Mouse (Mus musculus) layer of hippocampus, adult 9-11 months (tissue): ENCODE data around the gene Drg1.
"Not testable (repeated sequence)": the region's sequence is repeated elsewhere in the genome, so short reads cannot be mapped to it uniquely, and the experiment has no call there.

Experiments used
- DNase-seq: peaks from one replicate; pipeline ENCODE4 v3.0.0; 2022

Drg1 gene

GRCm38 (mm10) chr11:3206783-3207182 lies 59.4 kb downstream of the Drg1 start:
- no peak for DNase-seq

- DNase-seq: no peak
These were observed 61.0 kb downstream of the Drg1 start for GRCm38 (mm10) chr11:3205207-3205606.

GRCm38 (mm10) chr11:3203771-3204170 lies 62.4 kb downstream of the Drg1 start:
- DNase-seq: no peak

DNA sequence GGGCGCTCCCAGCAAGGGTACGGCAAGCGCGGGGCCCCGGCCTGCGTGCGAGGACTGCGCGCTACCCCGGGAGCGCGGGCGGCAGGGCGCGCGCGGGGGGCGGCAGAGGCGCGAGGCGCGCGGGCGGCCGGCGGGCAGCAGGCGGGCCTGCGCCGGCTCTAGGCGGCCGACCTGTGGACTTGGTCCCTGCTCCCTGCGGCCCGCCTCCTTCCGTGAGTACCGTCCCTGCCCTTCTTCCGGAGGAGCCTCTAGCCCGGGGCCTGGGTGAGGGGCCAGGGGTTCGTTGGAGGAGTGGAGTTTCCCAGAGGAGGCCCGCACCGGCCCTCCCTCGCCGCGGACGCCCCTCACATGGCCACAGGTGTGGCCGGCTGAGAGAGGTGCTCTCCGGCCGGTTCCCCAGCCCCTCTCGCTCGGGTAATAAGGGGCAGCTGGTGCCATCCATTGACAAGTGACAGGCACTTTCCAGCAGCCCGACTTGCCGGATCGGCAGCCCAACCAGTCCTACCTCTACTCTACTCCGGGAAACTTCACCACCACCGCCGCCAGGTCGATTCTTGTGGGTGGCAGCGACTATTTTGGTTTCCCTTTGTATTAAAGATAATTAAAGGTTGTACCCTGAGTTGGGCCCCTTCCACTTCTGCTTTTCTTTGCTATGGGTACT lies 63.3 kb downstream of the Drg1 start:
- DNase-seq: peak; percentile 22

DNA sequence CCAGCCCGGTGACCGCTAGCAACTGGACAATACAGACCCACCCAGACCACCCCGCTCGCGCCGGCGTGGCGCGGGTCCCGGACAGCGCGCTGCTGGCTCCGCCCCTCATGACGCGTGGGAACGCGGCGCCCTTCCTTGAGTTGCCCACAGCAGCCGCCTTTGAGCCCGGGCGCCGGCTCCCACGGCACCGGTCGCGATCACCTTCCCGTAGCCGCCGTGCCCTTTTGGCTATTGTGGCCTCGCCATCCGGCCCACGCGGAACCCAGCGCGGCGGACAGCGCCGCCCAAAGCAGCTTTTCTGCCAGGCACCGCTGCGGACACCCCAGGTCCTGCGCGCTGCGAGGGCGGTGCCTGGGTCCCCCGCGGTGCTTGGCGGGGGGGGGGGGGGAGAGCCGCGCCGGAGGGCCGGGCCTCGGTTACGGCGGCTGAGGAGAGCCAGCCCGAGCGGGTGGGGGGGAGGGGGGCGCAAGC lies 63.9 kb downstream of the Drg1 start, which contains the start of gene Eif4enif1:
Gene Eif4enif1 (plus strand): TSS at position 162 of the 471 bp plus-strand sequence.
- peak; percentile 91 for DNase-seq

- DNase-seq: no peak
These were observed 64.6 kb downstream of the Drg1 start for GRCm38 (mm10) chr11:3201326-3202230.

DNA sequence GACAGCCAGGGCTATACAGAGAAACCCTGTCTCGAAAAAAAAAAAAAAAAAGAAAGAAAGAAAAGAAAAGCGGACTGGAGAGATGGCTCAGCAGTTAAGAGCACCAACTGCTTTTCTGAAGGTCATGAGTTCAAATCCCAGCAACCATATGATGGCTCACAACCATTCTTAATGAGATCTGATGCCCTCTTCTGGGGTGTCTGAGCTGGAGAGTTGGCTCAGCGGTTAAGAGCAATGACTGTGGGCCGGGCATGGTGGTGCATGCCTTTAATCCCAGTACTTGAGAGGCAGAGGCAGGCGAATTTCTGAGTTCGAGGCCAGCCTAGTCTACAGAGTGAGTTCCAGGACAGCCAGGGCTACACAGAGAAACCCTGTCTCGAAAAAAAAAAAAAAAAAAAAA lies 65.6 kb downstream of the Drg1 start:
- DNase-seq: not testable (repeated sequence)

DNA sequence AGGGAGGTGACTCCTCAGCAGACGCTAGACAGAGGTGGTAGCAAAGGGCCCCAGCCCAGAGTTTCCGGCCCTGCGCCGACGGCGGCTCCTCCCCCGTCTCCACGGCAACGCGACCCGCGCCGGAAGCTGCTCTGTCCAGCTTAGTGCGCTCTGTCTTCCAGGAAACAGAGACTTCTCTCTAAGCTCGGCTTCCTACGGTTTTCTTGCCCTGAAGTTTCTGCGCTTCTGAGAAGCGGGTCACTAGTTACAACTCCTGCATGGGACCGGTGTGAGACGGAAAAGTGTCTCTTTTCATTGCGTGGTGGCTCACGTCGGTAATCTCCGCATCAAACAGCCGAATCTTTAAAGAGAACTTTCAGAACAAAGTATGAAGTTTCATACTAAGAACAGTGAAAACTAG lies 72.9 kb downstream of the Drg1 start, which contains the start of gene Sfi1:
Gene Sfi1 (minus strand): TSS at position 101 of the 400 bp plus-strand sequence.
- DNase-seq: no peak

GRCm38 (mm10) chr11:3182707-3183106 lies 83.5 kb downstream of the Drg1 start:
- not testable (repeated sequence) for DNase-seq

DNA sequence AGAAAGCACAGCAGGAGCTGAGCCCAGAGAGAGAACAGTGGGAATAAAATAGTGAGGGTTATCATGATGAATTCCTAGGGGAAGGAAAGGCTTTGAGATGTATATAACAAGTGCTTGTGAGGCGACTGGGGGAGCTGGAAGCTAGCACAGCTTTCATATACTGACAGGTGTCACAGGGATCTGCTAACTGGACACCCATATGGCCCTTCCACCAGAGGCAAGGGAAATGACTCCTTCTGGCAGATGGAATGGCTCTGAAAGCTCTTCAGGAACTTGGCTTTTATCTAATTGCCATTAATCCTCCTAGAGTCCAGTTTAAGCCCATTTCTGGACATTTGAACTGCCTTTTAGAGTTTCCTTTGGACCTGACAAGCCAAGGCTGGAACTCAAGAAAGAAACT lies 84.2 kb downstream of the Drg1 start:
- DNase-seq: not testable (repeated sequence)

DNA sequence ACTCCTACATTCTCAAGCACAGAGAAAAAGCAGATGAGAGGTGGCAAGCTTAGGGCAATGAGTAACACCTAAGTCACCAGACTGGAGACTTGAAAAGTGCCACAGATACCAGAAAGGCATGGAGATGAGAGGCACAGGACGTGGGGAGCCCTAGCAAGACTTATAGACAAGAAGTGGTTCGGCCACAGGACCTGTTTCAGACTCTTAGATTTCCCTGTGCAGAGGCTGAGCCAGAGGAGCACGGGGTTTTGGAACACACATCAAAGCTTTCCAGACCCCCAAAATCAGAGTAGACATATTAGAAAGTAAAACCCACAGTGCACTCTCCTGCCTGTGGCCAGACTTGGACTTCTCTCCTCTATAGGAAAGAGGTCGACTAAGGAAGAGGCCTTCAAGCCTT lies 85.0 kb downstream of the Drg1 start:
- DNase-seq: peak; percentile 81

DNA sequence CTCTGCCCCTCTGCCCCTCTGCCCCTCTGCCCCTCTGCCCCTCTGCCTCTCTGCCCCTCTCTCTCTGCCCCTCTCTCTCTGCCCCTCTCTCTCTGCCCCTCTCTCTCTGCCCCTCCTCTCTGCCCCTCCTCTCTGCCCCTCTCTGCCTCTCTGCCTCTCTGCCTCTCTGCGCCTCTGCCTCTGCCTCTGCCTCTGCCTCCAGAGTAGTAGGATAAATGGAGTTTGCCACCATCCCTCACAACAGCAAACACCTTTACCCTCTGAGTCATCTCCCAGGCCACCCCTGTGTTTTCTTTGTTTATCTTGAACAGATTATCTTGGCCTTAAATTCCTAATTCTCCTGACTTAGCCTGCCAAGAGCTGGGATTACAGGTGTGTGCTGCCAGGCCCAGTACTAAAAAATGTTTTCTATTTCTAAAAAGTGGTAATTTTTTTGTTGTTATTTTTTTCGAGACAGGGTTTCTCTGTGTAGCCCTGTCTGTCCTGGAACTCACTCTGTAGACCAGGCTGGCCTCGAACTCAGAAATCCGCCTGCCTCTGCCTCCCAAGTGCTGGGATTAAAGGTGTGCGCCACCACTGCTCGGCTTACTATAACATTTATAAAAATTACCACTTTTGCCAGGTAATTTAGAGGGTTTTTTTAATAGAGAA lies 85.6 kb downstream of the Drg1 start:
- DNase-seq: not testable (repeated sequence)

DNA sequence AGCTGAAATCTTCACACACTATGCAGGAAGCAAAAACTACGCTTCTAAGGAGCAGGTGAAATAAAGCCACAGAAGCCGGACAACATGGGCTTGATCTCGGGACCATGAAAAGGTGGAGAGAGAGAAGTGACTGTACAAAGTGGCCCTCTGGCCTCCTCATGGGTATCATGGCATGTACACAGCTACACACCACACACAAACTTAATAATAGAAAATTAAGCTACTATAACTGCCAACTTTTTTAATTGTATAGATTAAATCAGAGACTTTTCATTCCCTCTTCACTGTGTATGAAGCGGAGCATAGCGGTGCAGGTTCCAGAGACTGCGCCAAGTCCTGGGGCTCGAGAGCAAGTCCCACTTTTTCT lies 86.5 kb downstream of the Drg1 start:
- not testable (repeated sequence) for DNase-seq

DNA sequence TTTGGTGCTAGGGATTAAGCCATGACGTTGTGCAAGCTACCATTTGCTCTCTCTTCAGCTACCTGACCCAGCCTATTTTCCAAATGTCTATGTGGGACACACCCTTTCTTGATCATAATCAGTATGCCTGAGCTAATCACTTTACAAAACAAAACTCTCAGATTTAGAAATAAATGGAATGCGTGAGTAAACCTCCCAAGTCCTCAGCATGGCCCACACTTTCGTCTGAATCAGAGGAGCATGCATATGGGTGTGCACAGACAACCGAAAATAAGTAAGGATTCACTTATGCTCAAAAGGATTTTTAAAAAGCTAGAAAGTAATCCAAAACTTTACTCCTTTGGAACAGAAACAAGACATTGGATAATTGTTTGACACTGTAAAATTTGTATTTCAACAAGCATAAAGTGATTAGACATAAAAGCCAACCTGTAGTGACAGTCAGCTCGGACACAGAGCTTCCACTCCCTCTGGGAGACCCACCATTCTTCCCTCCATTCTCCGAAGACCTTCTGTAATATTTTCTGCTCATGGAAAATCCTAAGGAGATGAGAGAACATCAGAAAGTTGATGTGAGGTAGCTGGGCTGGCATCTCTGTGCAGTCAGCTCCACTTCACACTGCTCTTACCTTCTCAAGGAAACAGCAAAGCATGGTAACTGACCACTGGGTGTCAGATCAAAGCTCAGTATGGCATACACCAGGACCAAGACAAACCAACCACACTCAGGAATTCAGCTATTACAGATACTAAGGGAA lies 87.1 kb downstream of the Drg1 start:
- DNase-seq: not testable (repeated sequence)

GRCm38 (mm10) chr11:3173425-3174318 lies 92.5 kb downstream of the Drg1 start:
- DNase-seq: peak; percentile 78

DNA sequence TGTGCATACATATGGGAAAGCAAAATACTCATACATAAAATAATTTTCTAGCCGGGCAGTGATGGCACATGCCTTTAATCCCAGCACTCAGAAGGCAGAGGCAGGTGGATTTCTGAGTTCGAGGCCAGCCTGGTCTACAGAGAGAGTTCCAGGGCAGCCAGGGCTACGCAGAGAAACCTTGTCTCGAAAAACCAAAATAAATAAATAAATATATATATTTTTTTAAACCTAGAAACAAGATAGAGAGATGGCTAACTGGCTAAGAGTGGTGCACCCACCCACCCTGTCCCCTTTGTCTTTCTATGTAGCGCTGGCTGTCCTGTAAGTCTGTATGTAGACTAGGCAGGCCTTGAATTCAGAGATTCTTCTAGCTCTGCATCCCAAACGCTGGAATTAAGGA lies 93.7 kb downstream of the Drg1 start:
- not testable (repeated sequence) for DNase-seq

DNA sequence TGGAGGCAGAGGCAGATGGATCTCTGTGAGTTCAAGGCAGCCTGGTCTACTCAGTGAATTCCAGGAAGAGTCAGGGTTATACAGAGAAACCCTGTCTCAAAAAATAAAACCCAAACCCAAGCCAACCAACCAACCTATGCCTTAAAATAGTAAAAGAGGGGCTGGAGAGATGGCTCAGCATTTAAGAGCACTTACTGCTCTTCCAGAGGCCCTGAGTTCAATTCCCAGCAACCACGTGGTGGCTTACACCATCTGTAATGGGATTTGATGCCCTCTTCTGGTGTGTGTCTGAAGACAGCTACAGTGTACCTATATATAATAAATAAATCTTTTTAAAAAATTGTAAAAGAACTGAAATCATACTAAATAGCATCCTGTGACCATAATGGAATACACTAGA lies 94.3 kb downstream of the Drg1 start:
- peak; percentile 43 for DNase-seq

DNA sequence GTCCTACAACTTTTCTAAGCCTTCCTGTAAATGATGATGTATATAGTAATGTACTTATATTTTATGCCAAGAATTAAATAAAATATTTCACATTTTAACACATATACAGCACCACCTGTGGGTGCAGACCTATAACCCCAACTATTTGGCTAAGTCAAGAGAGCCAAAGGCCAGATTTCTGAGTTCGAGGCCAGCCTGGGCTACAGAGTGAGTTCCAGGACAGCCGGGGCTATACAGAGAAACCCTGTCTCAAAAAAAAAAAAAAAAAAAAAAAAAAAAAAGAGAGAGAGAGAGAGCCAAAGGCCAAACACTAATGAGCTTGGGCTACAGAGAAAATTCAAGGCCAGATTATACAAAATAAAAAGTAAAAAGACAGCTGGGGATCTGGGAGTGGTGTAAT lies 97.2 kb downstream of the Drg1 start:
- DNase-seq: not testable (repeated sequence)

DNA sequence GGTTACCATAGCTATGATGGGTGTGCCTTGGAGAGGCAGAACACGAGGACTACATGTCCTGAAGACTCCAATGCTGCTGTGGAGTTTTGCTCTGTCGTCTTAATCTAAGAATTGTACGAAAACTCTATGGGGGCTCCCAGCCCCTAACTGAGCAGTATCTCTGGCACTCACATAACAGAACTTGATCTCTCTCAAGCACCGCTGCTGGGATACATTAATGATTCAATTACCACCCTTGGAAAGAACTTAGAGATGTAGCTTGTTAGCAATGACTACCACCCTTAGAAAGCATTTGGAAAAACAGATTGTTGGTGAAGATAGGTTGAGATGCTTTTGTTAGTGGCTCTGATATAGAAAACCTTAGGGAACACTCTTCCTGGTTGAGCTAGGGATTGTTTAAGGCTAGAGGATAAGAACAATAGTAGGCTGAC lies 98.6 kb downstream of the Drg1 start:
- DNase-seq: peak; percentile 48

- DNase-seq: not testable (repeated sequence)
These were observed 99.1 kb downstream of the Drg1 start for GRCm38 (mm10) chr11:3167129-3167528.

DNA sequence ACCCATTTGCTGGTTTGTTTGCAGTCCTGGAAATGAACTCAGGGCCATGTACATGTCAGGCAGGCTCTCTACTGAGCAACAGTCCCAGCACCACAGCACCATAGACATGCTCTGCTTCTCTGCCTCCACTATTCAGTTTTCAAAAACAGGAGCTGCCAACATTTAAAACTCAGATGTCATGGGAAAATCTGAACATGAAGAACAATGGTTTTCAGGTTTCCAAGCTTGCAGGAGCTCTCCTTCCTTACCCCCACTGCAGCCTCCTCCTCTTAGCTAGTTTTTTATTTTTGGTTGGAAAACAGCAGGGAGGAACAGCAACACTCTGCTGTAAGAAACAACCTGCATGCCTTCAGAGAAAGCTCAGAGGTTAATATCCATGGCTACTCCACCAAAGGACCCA lies 99.9 kb downstream of the Drg1 start:
- DNase-seq: not testable (repeated sequence)
